Mouse (Mus musculus) right cerebral cortex, adult 18-20 months (tissue): Measurements from ENCODE around the gene Gbx1.

Source experiments
- DNase-seq: peaks from one replicate; pipeline ENCODE4 v3.0.0; 2022; ENCODE audit warnings: mixed read lengths

Gene Gbx1

DNA sequence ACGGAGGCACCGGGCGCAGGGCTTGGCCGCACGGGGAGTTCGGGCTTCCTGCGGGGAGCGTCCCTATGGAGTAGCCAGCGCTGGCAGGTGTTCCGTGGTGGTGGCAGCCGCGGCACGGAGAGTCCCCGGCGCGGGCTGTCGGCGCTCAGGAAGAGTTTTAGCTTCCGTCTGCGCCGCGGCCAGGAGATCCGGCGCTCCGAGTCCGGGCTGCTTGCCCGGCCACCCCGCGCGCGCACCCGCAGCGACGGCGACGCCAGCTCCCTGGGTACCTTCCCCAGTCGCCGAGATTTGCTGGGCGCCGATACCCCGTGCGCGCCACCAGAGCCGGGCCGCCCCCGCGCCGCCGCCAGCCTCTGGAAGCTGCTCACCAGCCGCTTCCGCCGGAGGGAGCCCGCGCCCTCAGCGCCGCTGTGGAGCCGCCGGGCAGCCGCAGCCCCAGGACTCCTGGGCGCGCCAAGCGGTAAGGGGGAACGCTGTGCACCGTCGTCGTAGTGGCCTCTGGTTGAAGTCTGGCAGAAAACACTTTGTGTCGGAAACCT, 52.2 kb downstream of the Gbx1 start:
- DNase-seq: peak; percentile 88

DNA sequence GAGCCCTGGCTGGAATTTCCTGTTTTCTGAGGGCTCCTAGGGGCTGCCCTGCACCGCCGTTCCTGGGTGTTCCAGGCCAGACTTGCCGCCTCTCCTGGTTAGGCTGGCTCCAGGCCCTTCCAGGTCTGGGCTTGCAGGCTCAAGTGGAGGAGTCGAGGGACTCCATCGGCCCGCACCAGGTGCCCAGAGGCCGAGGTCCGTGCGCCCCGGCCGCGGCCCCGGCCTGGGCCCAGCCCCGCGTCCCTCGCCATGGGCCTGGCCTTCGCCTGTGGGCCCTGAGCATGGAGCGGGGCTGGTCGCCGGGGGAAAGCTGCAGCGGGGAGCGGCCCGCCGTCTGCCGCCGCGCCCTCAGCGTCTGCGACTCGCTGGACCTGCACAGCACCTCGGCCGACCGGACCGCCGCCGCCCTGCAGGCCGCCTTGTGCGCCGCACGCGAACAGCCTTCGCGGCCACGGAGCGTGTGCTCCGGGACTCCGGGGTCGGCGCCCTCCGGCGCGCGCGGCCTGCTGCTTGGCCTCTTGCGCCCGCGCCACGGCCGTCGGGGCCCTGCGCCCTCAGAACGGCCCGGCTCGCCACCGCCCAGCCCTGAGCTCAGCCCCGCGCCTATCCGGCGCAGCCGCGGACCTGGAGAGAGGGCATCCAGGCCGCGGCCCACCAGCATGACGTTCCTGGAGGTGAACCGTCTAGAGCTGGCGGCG, 52.8 kb downstream of the Gbx1 start:
- no peak for DNase-seq

DNA sequence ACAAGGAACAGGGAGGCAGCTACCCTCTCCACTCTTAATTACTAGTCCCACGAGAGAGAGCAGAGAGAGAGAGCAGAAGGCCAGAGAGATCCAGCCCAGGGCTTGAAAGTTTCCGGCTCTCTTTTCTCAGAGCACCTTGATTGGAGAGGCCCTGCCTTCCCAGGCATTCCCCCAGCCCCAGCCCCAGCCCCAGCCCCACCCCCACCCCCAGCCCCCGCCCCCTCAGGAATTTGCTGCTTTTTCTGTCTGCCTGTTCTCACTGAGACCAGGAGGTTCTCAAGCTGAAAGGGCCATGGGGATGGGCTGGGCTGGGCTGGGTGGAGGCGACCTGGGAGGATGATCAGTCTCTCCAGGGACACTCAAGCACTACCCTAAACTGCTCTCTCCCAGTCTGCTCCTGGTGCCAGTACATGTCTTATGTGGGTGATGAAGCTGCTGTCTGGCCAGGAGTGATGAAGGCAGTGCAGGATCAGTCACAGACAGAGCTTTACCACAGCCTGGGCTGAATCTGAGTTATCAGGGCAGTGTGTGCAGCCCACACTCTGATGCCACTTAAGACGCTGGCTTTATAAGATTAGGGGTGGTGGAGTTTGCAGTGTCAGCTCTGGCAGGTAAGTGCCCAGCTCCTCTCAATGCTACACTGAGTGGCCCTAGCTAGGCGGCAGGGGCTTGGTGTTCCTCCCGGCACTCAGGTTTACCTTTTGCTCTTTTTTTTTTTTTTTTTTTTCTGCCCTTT, 54.0 kb downstream of the Gbx1 start:
- no peak for DNase-seq

GRCm38 (mm10) chr5:24470600-24470999, 56.4 kb downstream of the Gbx1 start:
- peak; percentile 75 for DNase-seq

GRCm38 (mm10) chr5:24466762-24467161, 60.2 kb downstream of the Gbx1 start:
- no peak for DNase-seq

- no peak for DNase-seq
Observed at GRCm38 (mm10) chr5:24455613-24456012, 71.4 kb downstream of the Gbx1 start.

GRCm38 (mm10) chr5:24455076-24455475, 71.9 kb downstream of the Gbx1 start:
- DNase-seq: no peak

- DNase-seq: no peak
Observed at GRCm38 (mm10) chr5:24453985-24454303, 73.1 kb downstream of the Gbx1 start.

DNA sequence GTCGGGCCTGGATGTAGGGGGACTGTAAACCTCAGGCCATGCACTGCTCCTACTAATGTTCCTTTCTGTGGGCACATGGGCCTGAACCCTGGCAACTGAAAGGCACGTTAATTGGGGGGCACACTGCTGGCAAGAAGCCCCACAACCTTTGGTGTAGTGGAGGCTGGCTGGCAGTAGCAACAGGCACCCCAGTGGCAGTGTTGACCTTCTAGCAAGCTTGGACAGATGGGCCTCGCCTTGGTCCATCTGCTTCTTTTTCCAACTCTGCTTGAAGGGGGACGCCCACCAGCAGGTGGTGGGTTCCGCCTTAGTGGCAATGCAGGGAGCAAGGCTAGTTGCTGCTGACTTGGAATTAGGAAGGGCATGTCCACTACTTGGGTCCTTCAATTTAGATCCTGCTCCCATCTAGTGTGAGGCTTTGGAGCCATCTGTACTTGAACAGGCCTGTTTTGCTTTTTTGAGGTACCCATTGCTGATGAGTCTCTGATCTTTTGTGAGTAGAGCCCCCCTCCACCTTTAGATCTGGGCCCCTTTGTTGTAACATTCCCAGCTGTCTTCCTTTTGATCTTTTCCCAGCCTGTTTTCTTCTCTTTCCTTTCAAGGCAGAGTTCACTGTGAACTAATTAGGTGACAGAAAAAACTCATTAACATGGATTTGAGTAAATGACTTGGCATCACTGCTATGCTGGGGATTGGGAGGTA, 73.6 kb downstream of the Gbx1 start:
- DNase-seq: no peak
